Mouse (Mus musculus) cerebellum, postnatal 25 days (tissue): ENCODE data around the gene Capn1.

Source experiments
- DNase-seq, 2 experiments: peaks; one replicate each; pipeline ENCODE4 v3.0.0; 2021; ENCODE audit warnings: mixed read lengths in 2 of 2

Capn1 gene

GRCm38 (mm10) chr19:5952071-5952691, 63.5 kb downstream of the Capn1 start:
- no peak for DNase-seq

GRCm38 (mm10) chr19:5951631-5952030, 64.1 kb downstream of the Capn1 start:
- no peak for DNase-seq

GRCm38 (mm10) chr19:5950218-5950617, 65.5 kb downstream of the Capn1 start:
- no peak for DNase-seq

- no peak for DNase-seq
Observed at GRCm38 (mm10) chr19:5945891-5946290, 69.8 kb downstream of the Capn1 start.

GRCm38 (mm10) chr19:5945027-5945426, 70.7 kb downstream of the Capn1 start:
- DNase-seq = no peak

- no peak for DNase-seq
Observed at GRCm38 (mm10) chr19:5944145-5944544, 71.6 kb downstream of the Capn1 start.

GRCm38 (mm10) chr19:5943404-5943803, 72.3 kb downstream of the Capn1 start:
- no peak for DNase-seq

- no peak for DNase-seq
Observed at GRCm38 (mm10) chr19:5942581-5942980, 73.1 kb downstream of the Capn1 start.

- DNase-seq = peak; percentile 57 to 62
Observed at GRCm38 (mm10) chr19:5940656-5941055, 75.0 kb downstream of the Capn1 start.

GRCm38 (mm10) chr19:5940173-5940572, 75.5 kb downstream of the Capn1 start:
- DNase-seq = peak; percentile 91 to 94

- DNase-seq = peak in 1 of 2 experiments; percentile 48
Observed at GRCm38 (mm10) chr19:5939715-5940114, 76.0 kb downstream of the Capn1 start.
